Mouse (Mus musculus) ovary, postnatal 36 days (tissue): ENCODE data around the gene Gltpd2.
"Not testable (repeated sequence)": the region's sequence is repeated elsewhere in the genome, so short reads cannot be mapped to it uniquely, and the experiment has no call there.

ENCODE experiments used
- DNase-seq: peaks from one replicate; pipeline ENCODE4 v3.0.0; 2022; ENCODE audit warnings: low spot score, mixed read lengths

Gltpd2 gene

DNA sequence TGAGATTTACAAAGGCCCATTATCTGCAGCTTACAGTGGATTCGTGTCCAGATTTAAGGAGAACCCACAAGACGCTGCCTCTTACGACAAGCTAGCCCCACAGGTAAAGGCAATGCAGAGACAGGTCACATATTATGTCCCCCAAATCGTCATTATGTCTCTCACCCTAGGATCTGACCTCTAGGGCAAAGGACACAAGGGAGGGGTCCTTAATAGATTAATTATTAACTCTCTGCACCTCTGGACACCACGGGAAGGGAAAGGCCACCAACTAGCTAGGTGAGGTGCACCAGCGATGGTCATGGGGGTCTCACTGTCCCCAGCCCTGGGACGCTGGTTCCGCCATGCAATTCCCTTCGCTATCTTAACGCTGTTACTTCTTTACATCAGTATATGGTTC is at the start of gene Gltpd2:
Gltpd2 (plus strand) TSS at position 274 of the 400 bp plus-strand sequence.
- no peak for DNase-seq

DNA sequence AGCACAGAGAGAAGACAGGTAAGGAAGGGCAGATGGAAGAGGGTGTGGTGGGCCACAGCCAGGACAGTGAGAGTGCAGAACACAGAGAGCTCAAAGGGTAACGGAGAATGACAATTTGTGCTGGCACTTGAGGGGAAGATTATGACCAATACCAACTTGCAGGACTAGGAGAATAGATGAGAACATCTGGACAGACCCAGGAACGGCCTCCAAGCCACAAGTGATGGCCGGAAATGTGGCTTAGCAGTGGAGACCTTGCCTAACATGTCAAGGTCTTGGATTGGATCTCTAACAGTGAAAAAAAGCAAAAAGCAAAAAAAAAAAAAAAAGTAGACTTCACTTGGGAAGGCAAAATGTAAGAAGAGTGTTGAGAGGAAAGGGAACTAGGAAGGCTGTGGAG is 49.2 kb upstream of the Gltpd2 start:
- DNase-seq = no peak

DNA sequence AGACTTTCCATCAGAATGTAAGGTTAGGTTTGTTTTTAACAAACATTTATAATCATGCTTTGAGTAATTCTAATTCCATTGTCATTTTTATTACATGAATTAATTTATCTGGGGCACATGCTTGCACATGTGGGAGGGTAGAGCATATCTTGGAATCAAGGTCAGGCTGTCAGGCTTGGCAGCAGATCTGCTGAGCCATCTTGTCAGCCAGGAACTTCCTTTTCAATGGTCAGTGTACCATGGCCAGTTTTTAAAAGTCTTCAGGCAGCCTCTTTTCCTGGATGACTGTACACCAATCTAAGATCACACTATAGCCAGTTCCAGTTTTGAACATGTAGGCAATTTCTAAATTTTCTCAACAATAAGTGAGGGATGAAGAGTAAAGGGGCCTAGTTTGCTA is 46.3 kb upstream of the Gltpd2 start:
- no peak for DNase-seq

DNA sequence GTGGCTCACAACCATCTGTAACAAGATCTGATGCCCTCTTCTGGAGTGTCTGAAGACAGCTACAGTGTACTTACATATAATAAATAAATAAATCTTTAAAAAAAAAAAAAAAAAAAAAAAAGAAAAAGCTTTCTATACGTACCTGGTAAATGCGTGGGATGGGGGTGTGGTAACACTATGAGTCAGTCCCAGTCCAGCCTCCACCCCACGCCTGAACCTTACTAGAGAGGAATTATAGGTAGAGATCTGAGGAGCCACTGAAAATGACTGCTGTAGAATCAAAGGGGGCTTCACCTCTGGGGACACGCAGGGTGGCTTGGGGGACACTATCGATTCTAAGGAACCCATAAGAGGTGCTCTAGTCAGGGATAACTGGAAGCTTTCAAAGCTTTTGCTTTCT is 45.7 kb upstream of the Gltpd2 start:
- not testable (repeated sequence) for DNase-seq

DNA sequence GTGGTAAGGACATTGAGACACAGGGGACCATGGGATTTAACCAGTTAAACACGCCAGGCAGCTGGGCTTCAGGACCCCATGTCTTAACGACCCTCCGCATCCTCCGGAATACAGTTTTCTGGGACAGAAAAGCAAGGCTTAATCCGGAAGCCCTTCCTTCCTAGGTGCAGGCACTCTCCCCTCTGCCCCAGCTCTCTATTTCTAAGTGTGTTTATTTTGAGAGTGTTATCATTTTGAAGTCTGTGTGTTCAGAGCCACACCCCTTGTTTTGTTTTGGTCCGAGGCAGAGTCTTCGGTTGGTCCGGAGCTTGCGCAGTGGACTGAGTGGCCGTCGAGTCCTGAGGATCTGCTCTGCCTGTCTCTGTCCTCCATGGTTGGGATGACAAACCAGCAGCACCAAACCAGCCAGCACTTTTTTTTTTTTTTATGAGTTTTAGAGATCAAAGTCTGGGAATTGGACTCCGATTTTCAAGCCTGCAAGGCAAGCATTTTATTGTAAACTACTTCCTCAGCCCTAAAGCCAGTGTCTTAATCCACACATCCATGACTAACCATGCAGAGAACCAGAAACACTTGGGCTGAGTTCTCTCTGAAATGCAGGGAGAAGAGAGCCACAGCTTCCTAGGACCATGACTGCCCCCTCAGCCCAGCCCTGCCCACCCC is 44.0 kb upstream of the Gltpd2 start:
- DNase-seq = no peak

DNA sequence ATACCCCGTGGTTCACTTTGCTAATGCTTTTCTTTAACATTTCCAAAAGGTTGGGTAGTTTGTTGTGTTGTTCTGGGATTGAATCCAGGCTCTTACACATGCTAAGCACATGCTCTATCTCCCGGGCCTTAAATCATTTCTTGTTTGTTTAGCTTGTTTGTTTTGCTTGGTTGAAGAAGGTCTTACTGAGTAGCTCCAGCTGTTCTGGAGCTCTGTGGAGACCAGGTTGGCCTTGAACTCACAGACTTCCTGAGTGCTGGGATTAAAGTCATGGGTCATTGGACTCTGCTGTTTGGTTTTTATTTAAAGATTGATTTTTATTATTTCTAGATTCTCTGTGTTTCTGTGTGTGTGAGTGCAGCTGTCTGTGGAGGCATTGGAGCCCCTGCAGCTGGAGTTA is 33.5 kb upstream of the Gltpd2 start:
- no peak for DNase-seq

DNA sequence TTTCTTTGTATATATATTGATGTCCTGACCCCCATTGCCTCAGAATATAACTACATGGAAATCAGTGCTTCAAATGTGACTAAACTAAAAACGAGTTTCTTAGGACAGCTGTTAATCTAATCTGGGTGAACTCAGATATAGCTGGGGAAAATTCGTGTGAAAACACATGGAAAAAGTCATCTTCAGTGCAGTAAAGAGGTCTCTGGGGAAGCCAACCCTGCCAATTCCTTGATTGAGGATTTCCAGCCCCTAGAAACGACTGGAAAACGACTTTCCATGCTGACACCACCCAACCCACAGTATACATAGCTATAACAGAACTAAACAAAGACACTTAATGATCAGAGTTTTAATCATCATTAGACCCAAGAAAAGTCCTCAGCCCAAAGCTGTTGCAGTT is 31.2 kb upstream of the Gltpd2 start:
- no peak for DNase-seq

DNA sequence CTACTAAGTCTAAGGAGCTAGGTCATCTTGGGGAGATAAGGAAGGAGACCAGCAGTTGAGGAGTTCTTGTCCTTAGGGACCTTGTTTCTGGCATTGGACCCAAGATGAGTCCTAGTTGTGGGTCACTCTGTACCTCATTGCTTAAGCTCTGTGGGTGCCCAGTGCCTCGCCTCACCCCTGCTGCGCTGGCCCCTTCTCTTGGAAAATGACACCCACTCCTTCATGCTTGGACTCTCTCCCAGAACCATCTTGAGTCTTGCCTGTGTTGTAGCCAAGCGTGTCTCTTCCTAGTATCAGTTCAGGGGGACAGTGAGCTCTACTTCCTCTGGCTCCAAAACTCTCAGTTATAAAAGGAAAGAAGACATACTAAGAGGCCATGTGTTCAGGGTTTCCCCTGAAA is 29.9 kb upstream of the Gltpd2 start:
- no peak for DNase-seq

DNA sequence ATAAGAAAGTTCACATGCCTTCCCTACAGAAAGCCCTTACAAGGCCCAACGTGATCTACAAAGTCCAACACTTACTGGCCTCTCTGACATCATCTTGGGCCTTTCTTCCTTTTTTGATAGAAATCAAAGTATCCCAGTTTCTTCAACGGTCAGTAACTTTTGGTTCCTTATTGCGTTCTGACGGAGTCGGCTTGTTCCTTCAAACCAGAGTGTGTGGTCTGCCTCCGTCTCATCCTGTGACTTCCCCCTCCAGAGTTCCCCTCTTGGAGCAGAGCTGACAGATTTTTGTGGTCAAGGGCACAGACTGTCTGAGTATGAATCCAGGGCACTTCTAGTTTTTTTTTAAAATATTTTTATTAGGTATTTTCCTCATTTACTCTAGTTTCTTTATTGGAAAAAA is 29.3 kb upstream of the Gltpd2 start:
- no peak for DNase-seq

DNA sequence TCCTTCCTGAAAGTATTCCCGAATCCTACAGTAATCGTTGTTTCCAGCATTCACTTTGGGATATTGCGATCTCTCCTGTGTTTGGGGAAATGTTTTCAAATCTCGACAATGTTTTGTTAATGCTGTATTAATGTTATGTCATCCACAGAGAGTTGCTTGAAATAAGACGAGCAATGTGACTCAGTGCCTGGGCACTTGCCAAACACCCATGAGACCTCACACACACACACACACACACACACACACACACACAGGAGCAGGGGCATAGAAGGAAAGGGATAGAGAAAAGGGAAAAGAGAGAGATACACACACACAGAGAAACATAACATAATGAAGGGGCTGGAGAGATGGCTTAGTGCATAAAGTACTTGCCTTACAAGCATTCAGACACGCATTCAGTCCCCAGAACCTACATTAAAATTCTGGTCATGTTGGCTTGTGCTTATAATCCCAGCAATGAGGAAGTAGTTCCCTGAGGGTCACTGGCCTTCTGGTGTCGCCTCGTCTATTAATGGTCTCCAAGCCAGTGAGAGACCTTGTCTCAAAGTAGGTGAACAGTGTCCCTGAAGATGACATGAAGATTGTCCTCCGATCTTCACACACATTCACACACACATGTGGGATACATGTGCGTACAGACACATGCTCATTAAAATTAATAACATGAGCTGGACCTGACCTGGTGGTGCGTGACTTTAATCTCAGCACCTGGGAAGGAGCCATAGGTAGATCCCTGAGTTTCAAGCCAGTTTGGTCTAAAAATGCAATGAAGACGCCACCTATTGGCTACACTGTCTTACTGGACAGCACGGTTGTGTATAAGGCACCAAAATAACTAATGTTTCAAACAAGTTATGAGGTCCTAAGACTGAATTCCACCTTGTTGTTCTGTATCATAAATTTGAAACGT is 19.2 kb upstream of the Gltpd2 start:
- no peak for DNase-seq

DNA sequence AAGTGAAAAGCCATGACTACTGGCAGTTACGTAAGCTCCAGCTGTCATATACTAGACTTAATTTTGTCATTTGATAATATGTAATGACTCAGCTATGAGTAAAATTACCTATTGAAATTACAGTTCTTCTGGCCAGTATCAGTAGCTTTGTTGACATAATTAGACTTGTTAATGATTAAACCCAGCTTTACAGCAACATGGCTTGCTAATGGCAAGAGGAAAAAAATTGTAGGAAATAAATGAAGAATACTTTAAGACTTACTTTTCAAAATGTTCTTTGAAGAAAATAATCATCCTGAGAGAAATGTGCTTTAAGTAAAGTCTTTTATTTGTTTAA is 18.6 kb upstream of the Gltpd2 start:
- no peak for DNase-seq

DNA sequence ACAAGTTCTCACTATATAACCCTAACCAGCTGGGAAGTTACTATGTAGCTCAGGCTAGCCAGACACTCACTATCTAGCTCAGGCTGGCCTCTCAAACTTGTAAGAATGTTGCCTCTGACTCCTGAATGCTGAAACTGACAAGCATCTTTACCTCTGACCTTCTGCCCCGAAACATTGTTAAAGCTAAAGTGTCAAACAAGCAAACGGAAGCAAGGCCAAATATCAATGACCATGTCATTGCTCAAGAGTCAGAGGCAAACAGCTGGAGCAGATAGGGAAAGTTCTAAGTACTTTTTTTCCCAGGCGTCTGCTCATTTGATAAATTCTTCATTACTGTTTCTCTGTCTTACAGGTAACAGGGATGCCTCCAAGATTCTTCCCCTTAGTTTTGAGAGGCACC is 17.0 kb upstream of the Gltpd2 start:
- DNase-seq = no peak

DNA sequence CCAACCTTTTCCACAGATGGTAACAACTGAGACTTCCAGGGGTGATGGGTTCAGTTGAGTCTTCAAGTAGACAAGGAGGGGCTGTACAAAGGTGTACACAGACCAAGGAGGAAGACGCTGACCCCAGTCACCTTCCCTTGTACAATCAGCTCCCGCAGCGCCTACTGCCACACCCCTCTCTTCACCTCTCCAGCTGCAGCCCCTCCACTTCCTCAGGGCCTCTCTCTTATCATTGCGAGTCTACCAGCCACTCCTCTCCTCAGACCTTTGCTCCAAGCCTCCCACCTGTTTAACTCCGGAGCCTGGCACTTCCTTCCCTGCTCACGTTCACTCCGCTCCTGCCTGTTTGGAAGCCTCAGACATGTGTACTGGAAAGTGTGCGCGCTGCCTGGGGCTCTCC is 14.0 kb upstream of the Gltpd2 start, which contains the start of gene Tm4sf5:
Tm4sf5 (plus strand) TSS at position 275 of the 400 bp plus-strand sequence.
- DNase-seq = no peak

DNA sequence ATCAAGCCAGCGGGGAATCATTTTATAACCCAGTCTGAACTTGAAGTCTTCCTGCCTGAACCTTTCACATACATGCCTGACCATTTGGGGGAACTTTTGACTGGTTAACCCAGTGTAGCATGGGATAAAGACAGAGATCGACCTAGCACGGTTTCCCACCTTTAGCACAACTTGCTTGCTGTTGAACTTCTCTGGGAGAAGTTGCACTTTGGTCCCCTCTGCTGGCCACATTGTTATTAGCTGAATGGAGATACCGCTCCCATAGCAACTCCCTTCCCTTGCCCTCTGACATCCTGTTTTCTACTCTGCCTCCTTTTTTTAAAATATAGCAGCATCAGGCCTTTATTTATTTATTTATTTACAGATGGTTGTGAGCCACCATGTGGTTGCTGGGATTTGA is 12.6 kb upstream of the Gltpd2 start:
- peak; percentile 60 for DNase-seq

DNA sequence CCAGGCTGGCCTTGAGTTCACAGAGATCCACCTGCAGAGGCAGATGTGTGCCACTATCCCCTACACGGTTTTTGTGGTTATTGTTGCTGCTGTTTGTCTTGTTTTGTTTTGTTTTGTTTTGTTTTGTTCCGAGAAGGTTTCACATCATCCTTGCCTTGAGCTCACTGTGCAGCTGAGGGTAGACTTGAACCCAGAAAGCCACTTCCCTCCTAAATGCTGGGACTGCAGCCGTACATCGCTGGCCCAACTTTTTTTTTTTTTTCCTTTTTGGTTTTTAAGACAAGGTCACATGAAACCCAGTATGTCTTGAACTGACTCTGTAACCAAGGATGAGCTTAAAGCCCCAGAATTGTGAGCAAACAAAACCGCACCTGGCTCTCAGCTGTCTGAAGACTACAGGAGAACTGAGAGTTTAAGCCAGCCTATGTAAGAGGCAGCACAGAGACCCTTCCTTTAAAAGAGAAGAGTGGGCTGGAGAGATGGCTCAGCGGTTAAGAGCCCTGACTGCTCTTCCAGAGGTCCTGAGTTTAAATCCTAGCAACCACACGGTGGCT is 12.0 kb upstream of the Gltpd2 start:
- DNase-seq = no peak

DNA sequence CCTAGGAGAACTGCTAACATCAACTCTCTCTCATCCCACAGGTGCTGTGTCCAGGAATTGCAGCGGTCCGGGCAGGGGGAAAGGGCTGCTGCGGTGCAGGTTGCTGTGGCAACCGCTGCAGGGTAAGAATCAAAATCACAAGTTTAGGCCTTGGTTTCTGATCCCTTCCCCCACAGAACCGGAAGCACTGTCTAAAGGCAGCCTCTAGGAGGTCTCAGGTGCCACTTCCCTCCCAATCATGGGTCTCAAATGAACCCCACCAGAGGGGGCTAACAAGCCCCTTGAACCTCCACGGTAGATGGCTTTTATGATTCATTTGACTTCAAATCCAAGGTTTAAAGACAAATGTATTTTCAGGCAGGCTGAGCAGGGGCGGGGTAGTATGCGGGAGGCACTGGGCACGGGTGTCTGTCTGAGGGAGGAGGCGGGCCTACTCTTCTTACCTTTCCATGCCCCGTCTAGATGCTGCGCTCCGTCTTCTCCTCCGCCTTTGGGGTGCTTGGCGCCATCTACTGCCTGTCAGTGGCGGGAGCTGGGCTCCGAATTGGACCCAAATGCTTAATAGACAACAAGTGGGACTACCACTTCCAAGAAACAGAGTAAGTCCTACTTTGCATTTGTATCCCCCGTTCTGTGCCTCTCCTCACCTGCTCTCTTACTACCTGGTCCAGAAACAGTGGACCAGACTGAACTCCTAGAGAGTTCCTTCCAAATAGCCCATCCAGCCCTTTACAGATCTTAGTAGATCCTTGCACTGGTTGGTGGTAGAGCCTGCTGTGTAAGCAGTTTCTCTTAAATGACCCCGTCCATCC is 9.0 kb upstream of the Gltpd2 start:
- DNase-seq = peak; percentile 37

DNA sequence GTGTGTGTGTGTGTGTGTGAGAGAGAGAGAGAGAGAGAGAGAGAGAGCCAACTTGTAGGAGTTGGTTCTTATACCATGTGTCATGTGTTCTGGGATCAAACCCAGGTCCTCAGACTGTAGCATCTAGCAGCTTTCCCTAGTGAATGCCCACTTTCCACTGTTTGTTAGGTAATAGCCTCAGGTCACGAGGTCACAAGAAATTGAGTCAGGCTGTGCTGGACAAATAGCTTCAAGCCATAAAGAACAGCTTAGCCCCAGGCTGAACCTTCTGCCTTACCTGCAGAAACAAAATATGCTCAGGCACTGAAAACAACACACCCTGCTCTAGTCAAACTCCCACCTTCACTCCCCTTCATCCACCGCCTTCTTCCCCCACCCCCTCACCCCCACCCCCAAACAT is 7.8 kb upstream of the Gltpd2 start:
- DNase-seq = no peak

DNA sequence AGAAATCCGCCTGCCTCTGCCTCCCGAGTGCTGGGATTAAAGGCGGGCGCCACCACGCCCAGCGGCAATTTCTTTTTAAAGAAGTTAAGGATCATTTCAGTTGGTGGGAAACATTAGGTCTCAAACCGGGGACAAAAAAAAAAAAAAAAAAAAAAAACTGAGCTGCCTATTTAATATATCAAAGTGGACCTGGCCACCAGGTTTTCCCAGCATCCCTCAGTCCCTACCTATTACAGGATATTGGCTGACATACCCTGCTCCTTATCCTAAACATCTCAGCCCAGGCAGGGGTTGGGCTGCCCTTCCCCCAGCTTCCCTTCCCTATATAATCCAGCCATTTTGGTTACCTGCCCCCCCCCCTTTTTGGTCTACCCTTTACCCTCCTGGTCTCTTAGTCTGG is 7.2 kb upstream of the Gltpd2 start:
- DNase-seq = no peak

DNA sequence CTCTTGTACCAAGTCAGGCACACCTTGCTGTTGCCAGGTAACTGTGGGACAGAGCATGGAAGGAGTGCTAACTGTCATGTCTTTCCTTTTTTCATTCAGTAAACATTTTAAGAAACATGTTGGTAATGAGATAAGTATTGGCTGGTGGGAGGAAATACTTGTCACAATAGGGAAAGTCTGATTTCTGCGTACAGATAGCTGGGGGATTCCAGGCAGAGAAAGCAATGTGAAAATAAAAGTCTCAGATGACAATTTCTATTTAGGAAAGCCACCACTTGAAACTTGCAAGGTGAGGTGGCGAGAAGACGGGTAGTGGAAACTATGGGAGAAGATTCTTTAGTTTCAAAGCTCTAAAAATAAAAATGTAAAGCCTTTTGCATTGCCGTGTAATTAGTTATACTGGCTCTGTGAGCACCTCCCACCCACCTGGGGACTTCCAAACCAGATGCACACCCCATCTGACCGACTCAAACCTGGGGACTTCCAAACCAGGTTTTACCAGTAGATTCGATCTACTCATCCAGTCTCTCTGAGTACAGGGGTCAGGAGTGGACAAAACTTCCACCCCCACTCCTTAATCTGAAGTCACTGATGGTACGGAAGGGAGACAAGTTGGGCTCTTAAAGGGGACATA is 6.2 kb upstream of the Gltpd2 start:
- DNase-seq = no peak

DNA sequence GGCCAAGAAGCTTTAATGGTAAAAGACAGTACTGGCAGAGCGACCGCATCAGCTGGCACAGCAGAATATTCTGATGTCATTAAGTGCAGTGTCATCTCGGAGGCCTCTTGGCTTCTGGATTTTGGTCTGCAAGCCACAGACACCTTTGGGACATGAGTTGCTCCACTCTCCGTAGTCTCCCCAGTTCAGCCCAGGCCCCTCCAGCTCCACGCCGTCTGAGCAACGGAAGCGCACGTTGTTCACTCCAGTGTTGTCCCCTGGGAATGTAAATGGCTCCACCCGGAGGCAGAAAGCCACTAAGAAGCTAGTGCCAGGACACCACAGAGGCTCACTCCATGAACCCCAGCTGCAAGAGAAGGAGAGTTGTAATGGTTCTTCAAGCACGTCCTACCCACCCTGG is 5.5 kb upstream of the Gltpd2 start:
- DNase-seq = no peak

DNA sequence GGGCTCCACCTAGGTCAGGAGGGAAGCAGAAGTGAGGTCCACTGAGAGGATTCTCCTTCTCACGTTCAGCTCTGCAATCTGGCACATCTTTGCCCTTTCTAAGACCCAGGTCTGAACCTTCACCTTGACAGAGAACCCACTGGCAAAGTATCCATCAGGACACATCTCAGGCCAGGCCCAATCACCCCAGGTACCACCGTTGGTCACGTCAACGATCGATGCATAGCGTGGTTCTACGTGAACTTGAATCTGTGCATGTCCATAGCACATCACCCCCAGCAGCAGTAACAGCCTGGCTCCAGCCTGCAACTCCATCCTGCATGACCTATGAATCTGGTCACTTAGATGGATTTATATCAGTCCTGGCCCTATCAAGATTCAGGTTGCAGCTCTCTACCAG is 4.7 kb upstream of the Gltpd2 start, which contains the start of gene Vmo1:
Vmo1 (minus strand) TSS at position 329 of the 400 bp plus-strand sequence.
- no peak for DNase-seq

DNA sequence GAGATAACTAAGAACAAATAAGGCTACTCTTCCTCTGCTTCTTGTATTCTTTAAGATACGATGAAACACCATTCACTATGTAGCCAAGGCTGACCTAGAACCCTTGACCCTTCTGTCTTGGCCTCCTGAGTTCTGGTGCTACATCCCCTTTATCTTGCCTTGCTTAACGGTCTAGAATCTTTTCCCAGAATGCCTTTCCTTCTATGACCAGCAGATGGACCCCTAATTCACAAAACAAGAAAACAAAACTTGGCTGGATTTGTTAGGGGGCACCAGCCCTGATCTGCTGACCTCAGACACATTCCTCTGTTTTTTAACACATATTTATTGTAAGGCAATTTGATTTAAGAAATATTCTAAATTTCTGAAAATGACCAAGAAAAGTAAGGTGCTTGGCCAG is 2.6 kb upstream of the Gltpd2 start:
- DNase-seq = no peak
